Mouse (Mus musculus) cerebellum, adult 2 months (tissue): ENCODE results near the gene Kank1. TPM values are rescaled to one million over a fixed set of nuclear protein-coding genes. Genes with fewer than 3 reads are reported as not detected.

Source experiments
- DNase-seq, 2 experiments: peaks; one replicate each; pipeline ENCODE4 v3.0.0; 2021
- H3K27ac ChIP-seq: fragments of 200-500 bp; 2 replicates; pipeline ENCODE4 v1.5.1; 2012; ENCODE audit warnings: low read length, control low read depth, inconsistent platforms; ENCODE audit not compliant: insufficient read depth
- H3K27me3 ChIP-seq: fragments of 200-500 bp; 2 replicates; pipeline ENCODE4 v1.6.1; 2012; ENCODE audit warnings: inconsistent platforms, mild to moderate bottlenecking, low read length, moderate library complexity; ENCODE audit not compliant: control insufficient read depth, insufficient read depth
- H3K4me1 ChIP-seq: fragments of 200-500 bp; 2 replicates; pipeline ENCODE4 v1.6.1; 2011; ENCODE audit warnings: low read length; ENCODE audit not compliant: control insufficient read depth, insufficient read depth
- H3K4me3 ChIP-seq: fragments of 200-500 bp; replicated peaks from 2 replicates; pipeline ENCODE3; 2011; ENCODE audit warnings: mild to moderate bottlenecking, low read depth, low read length, control low read depth; ENCODE audit not compliant: insufficient read depth
- CTCF ChIP-seq: fragments of 200-500 bp; IDR thresholded peaks from 2 replicates; pipeline ENCODE4 v1.5.1; 2011; ENCODE audit warnings: low read depth, mild to moderate bottlenecking, control low read depth, low read length, moderate library complexity, borderline replicate concordance; ENCODE audit not compliant: insufficient read depth
- POLR2A ChIP-seq: fragments of 200-500 bp; IDR thresholded peaks from 2 replicates; pipeline ENCODE4 v1.6.1; 2011; ENCODE audit warnings: low read length, control low read depth, borderline replicate concordance; ENCODE audit not compliant: insufficient read depth
- WGBS: fragments of 180-500 bp; shearing (Covaris S2); methylation state at CpG from one replicate; pipeline ENCODE4 v1.1.7; 2018; 5-methylcytosine and 5-hydroxymethylcytosine counted together
- polyA plus RNA-seq: library from polyadenylated mRNA; depleted of rRNA; stranded (reverse); fragments of >200 nt; gene quantifications from 2 replicates; pipeline ENCODE4 v1.2.3, GENCODE M21; 2012; rRNA removed

Gene Kank1
- 11.5 and 12.0 TPM in 2 replicates for polyA plus RNA-seq

DNA sequence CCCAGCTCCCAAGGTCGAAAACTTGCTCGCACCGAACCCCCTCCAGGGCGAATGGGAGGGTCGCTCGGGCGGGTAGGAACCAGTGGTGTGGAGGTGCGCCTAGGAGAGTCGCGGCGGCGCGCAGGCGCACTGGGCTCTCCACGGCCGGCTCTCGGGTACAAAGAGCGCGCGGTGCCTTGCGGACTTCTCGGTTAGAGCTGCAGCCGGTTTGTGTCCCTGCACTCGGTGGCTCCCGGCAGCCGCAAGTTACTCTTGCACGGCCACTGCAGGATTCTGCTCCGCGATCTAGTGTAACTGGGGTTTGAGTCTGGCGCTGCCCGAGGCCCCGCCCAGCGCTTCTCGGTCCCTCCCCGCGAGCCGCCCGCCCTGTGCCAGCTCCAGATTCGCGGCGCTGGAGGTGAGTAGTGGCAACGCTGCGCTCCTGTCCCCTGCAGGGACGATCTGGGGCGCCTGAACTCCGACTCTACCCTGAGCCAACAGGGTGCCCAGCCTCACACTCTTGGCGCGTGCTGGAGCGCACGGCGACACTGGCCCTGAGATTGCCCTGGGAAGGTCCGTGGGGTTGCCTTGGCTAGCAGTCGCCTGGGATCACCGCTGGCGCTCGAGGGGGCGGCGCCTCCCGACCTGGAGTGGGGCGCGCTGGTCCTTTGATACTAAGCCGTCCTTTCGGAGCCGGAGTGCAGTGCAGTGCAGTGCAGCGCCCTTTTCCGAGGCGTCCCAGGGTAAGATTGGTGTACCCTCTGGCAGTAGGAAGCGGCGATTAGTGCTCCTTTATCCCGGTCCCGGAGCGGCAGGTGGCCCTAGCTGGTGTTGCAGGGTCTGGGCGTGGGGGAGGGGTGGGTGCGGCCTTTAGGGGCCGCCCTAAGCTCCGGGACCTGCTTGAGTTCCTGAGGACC lies at the start of gene Kank1:
Gene Kank1 (plus strand): TSS at position 380 of the 896 bp plus-strand sequence.
- no peak for TF ChIP-seq CTCF
- no peak for TF ChIP-seq POLR2A
- WGBS, result under 1% methylated on average over 76 of the region's 76 CpGs
- Histone ChIP-seq H3K27ac (no peak within 1 kb of the TSS), H3K4me1 (no peaks in the 10 kb centered on the region), H3K27me3 (no peaks in the 10 kb centered on the region; the same call in 1 of the 2 replicates), H3K4me3 (peak within 1 kb of the TSS; percentile 47)
- DNase-seq, result peak; percentile 17 to 35

DNA sequence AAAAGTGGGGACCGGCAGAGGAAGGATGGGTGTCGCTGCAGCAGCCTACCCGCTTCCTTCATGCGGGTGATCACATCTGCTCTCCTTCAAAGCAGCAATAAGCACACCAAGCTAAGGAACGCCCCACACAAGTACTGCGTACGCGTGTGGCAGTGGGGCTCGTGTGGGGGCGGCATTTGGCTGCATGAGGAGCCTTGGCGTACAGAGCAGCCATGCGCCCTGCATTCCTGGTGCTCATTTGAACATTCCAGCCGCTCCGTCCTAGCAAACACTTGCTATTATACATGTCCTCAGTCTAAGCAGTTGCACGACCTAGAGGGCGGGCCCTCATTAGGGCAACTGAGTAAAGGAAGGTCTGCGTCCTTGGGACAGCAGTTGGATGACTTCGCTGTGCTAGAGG lies 49.1 kb upstream of the Kank1 start:
- TF ChIP-seq CTCF (no peak), POLR2A (no peak)
- Histone ChIP-seq H3K4me1 (no peaks in the 10 kb centered on the region), H3K27ac (no peak overlapping the region), H3K27me3 (no peaks in the 10 kb centered on the region), H3K4me3 (no peak overlapping the region)
- no peak for DNase-seq
- 67% methylated on average over 18 of the region's 18 CpGs for WGBS

DNA sequence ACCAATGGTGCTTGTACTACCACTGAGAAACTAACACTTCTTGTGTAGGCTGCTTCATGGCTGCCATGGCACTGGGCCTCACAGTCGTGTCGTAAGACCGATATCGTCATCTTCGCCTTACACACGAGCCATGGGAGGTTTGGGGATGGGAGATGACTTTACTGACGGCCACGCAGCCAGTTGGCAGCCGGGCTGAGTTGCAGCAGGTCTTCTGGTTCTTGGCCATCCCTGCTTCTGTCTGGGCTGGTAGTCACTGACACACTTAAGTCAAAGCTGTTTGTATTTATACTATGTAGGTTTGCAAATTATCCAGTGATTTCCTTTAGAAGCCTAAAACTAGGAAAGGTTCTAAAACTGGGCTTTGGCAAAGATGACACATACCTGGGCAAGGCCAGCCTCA lies 43.0 kb upstream of the Kank1 start:
- Histone ChIP-seq H3K27ac (no peak overlapping the region), H3K4me3 (no peak overlapping the region), H3K4me1 (no peaks in the 10 kb centered on the region), H3K27me3 (no peaks in the 10 kb centered on the region; the same call in 1 of the 2 replicates)
- TF ChIP-seq POLR2A (no peak), CTCF (no peak)
- DNase-seq, result no peak
- 68% methylated on average over 9 of the region's 9 CpGs for WGBS

DNA sequence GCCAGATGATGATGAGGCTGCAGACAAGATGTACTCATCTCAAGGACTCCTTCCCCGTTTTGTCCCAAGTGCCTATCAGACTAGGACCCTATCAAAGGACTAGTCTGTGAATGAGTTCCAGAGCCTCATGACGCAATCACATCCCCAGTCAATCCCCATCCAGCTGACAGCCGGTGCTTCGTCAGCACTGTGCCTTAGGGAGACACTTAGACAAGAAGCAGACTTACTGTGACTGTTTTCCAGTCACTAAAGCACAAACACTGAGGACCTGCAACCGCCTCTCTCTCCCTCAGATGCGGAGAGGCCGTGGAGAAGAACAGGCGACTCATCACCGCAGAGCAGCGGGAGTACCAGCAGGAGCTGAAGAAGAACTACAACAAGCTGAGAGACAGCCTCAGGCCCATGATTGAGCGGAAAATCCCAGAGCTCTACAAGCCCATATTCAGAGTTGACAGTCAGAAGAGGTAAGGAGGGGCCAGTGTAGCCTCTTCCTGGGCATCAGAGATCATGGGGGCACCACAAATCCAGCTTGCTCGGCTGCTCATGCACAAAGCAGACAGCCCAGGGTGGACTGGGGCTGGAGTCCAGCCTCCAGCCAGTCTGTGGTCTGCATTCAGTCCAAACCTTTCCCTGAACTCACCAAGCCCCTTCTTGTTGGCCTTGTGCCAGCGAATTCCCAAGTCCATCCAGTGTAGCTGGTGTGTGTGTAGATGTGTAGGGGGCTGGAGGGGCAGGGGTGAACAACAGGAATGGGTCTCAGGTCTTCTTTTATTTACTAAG lies 36.5 kb upstream of the Kank1 start:
- no peak for DNase-seq
- H3K27ac ChIP-seq, result no peak overlapping the region
- H3K27me3 ChIP-seq, result no peaks in the 10 kb centered on the region; the same call in 1 of the 2 replicates
- TF ChIP-seq CTCF, result no peak
- TF ChIP-seq POLR2A, result no peak
- WGBS, result 59% methylated on average over 13 of the region's 13 CpGs
- H3K4me3 ChIP-seq, result no peak overlapping the region
- no peaks in the 10 kb centered on the region for H3K4me1 ChIP-seq

DNA sequence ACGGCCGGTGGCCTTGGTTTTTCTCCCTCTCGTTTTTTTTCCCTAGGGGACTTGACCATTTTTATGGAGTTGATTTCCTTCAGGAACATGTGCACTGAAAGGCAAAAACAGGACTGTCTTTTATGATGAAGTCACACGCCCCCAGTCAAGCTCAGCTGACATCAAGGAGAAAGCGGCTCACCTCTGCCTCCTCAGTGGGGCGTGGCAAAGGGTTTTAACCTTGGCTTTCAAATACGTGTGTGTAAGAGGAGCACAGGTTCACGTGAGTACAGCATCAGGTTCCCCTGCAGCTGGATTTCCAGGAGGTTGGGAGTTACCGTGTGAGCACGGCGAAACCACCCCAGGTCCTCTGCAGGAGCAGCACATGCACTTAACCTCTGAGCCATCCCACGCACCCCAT lies 33.7 kb upstream of the Kank1 start:
- Histone ChIP-seq H3K4me1 (no peaks in the 10 kb centered on the region), H3K4me3 (no peak overlapping the region), H3K27me3 (no peaks in the 10 kb centered on the region; the same call in 1 of the 2 replicates), H3K27ac (no peak overlapping the region)
- 80% methylated on average over 12 of the region's 12 CpGs for WGBS
- TF ChIP-seq POLR2A (no peak), CTCF (no peak)
- DNase-seq, result no peak

DNA sequence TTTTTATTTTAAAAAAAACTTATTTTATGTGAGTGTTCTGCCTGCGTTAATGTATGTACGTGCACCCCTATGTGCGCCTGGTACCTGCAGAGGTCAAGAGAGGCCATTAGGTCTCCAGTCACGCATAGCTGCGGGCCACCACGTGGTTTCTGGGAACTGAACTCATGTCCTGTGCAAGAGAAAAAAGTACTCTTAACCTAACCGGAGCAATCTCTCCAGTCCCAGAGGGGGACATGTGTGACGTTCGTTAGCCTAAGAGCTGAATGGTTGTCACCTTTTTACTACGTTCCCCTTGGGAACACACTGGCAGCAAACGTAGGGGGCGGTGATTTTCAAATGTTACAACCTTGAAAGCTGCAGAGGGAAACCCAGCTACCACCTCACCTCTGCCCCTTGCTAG lies 29.8 kb upstream of the Kank1 start:
- no peak for TF ChIP-seq CTCF
- TF ChIP-seq POLR2A, result no peak
- 74% methylated on average over 12 of the region's 12 CpGs for WGBS
- Histone ChIP-seq H3K27me3 (no peaks in the 10 kb centered on the region; the same call in 1 of the 2 replicates), H3K27ac (no peak overlapping the region), H3K4me3 (no peak overlapping the region), H3K4me1 (no peaks in the 10 kb centered on the region; the same call in 1 of the 2 replicates)
- DNase-seq, result no peak

DNA sequence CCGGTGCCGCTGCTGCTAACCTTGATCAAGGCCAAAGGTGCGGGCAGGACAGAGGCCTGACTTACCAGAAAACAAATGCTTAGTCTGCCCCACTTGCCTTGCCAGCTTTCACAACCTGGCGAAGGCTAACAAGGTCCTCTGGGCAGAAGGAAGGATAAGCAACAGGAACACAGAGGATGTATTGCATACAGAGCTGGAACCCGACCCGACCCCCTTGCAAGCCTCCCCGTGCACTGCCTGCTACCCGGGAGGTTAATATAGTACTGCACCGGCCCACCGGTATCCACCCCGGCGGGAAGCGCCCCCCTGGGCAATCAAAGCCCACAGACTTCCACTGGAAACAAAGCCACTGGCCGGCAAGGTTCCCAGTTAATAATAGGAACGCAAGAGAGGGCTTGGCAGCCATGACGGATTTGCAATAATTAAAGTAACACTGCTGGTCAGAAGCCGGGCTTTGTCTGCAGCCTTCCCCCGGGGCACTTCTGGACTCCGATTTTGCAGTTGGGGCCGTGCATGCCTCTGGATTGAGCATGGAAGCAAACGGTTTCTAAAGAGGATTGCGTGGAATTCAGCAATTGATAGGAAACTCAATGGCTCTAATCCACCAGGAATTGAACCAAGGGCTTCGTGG lies 28.9 kb upstream of the Kank1 start:
- TF ChIP-seq CTCF (no peak), POLR2A (no peak)
- 6% methylated on average over 23 of the region's 23 CpGs for WGBS
- no peaks in the 10 kb centered on the region; the same call in 1 of the 2 replicates for H3K4me1 ChIP-seq
- H3K4me3 ChIP-seq, result no peak overlapping the region
- no peaks in the 10 kb centered on the region; the same call in 1 of the 2 replicates for H3K27me3 ChIP-seq
- DNase-seq, result no peak
- H3K27ac ChIP-seq, result no peak overlapping the region
